Mouse (Mus musculus): ENCODE results near the gene Gm49661. TPM values are rescaled to one million over a fixed set of nuclear protein-coding genes. Genes with fewer than 3 reads are reported as not detected.
A peak's percentile ranks its signal among the peaks of the same experiment; 100 is the strongest.

Gm49661 gene
- polyA plus RNA-seq, 1 experiment from 2014 or later = not detected

- H3K27me3 ChIP-seq = peaks cover 49% of the 10 kb centered on the region
- WGBS = 12% methylated on average over 18 of the region's 18 CpGs
- H3K4me1 ChIP-seq (replicated peaks) = no peaks in the 10 kb centered on the region; the same call in 1 of the 2 replicates
- H3K36me3 ChIP-seq = peaks cover 6% of the 10 kb centered on the region
- no peak overlapping the region for H3K9ac ChIP-seq (replicated peaks)
- no peaks in the 10 kb centered on the region for H3K9me3 ChIP-seq
- no peak for ATAC-seq
- H3K27ac ChIP-seq = no peak overlapping the region
- no peak overlapping the region for H3K4me2 ChIP-seq (replicated peaks)
- H3K4me3 ChIP-seq (replicated peaks) = no peak overlapping the region
Observed at GRCm38 (mm10) chr8:84952612-84953255, 16.5 kb downstream of the Gm49661 start.

- Histone ChIP-seq H3K9me3 (no peaks in the 10 kb centered on the region), H3K9ac (replicated peaks) (no peak overlapping the region), H3K36me3 (no peaks in the 10 kb centered on the region), H3K4me2 (replicated peaks) (no peak overlapping the region), H3K27ac (no peak overlapping the region), H3K4me3 (replicated peaks) (no peak overlapping the region), H3K27me3 (peaks cover 71% of the 10 kb centered on the region), H3K4me1 (replicated peaks) (peaks cover 24% of the 10 kb centered on the region)
- WGBS = 15% methylated on average over 12 of the region's 12 CpGs
- no peak for ATAC-seq
Observed at GRCm38 (mm10) chr8:84949753-84950152, 19.5 kb downstream of the Gm49661 start.

GRCm38 (mm10) chr8:84947241-84947545, 22.0 kb downstream of the Gm49661 start:
- Histone ChIP-seq H3K4me1 (replicated peaks) (peaks cover 34% of the 10 kb centered on the region), H3K4me3 (replicated peaks) (no peak overlapping the region), H3K9me3 (no peaks in the 10 kb centered on the region), H3K9ac (replicated peaks) (no peak overlapping the region), H3K27me3 (peaks cover 76% of the 10 kb centered on the region), H3K4me2 (replicated peaks) (peak overlapping the region; percentile 92), H3K27ac (no peak overlapping the region), H3K36me3 (no peaks in the 10 kb centered on the region)
- no peak for ATAC-seq
- WGBS = 12% methylated on average over 9 of the region's 9 CpGs

GRCm38 (mm10) chr8:84946528-84947240, 22.5 kb downstream of the Gm49661 start, which contains the start of gene Rtbdn:
TSS of gene Rtbdn (plus strand) at chr8:84946991.
- peak within 1 kb of the TSS; percentile 92 for H3K4me2 ChIP-seq (replicated peaks)
- no peaks in the 10 kb centered on the region for H3K36me3 ChIP-seq
- H3K9me3 ChIP-seq = no peaks in the 10 kb centered on the region
- peaks cover 76% of the 10 kb centered on the region for H3K27me3 ChIP-seq
- WGBS = 6% methylated on average over 17 of the region's 17 CpGs
- H3K4me1 ChIP-seq (replicated peaks) = peaks cover 34% of the 10 kb centered on the region
- H3K9ac ChIP-seq (replicated peaks) = peak within 1 kb of the TSS; percentile 76
- H3K4me3 ChIP-seq (replicated peaks) = peak within 1 kb of the TSS; percentile 68
- peak; percentile 25; the same call in 1 of the 2 replicates for ATAC-seq
- H3K27ac ChIP-seq = peak within 1 kb of the TSS; percentile 69

DNA sequence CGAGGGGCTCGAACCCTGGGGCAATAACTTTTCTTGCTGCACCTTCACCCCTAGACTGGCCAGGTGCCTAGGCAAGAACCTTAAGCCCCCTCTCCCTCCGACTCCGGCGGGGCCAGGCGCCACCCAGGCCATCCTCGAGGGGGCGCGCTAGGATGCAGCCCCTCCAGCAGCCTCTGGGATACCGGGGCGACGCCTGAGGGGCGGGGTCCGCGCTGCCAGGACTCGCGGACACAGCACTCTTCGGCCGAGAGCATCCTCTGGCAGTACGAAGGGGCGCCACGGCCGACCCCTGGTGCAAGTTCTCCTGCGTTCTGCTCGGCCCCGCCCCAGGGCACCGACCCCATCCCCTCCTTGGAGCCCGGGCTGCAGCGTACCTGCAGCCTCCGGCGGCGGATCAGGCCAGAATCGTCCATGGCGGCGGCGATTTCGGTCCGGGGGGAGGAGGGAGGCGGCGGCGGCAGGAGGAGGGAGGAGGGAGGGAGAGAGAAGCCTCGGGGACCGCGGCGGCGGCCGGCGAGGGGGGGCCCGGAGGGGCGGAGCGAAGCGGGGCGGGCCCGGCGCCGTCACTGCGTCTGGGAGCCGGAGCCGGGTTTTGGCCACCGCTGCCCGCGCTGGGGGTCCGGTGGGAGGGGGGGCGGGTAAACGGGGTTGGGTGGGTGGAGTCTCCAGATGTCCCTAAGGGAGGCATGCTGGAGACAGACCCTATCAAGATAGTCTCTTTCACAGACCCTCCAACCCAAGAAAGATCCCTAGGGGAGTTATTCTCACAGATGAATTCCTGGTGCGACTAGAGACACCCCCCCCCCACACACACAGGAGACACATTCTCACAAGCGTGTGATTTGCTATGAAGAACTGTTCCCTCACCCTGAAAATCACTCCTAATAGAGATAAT, 23.4 kb downstream of the Gm49661 start:
- Histone ChIP-seq H3K27ac (peak overlapping the region; percentile 69), H3K36me3 (no peaks in the 10 kb centered on the region), H3K9me3 (no peaks in the 10 kb centered on the region), H3K27me3 (peaks cover 72% of the 10 kb centered on the region), H3K4me1 (replicated peaks) (peaks cover 34% of the 10 kb centered on the region), H3K9ac (replicated peaks) (peak overlapping the region; percentile 76), H3K4me2 (replicated peaks) (peak overlapping the region; percentile 92), H3K4me3 (replicated peaks) (peak overlapping the region; percentile 68)
- ATAC-seq = peak; percentile 77
- under 1% methylated on average over 51 of the region's 67 CpGs for WGBS

DNA sequence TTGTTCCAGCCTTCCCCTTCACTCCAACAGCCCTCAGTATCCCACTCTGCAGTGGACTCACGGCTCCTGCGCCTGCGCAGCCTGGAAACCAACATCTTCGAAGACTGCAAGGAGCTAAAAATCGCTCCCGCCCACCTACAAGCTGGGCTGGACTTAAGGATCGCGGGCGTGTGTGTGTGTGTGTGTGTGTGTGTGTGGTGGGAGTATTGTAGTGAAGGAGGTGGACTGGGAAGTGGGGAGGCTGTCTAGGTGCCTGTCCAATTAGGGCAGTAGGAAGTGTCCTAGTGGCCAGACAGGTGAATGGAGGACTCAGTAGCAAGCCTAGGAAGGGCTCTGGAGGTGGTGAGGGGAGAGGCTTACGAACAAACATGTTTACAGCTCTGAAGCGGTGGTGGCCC, 24.0 kb downstream of the Gm49661 start:
- peak; percentile 77 for ATAC-seq
- Histone ChIP-seq H3K4me2 (replicated peaks) (peak overlapping the region; percentile 92), H3K4me3 (replicated peaks) (peak overlapping the region; percentile 68), H3K27me3 (peaks cover 65% of the 10 kb centered on the region), H3K27ac (peak overlapping the region; percentile 69), H3K4me1 (replicated peaks) (peaks cover 34% of the 10 kb centered on the region), H3K9me3 (no peaks in the 10 kb centered on the region), H3K36me3 (no peaks in the 10 kb centered on the region), H3K9ac (replicated peaks) (peak overlapping the region; percentile 76)
- WGBS = 2% methylated on average over 11 of the region's 11 CpGs

- WGBS = 2% methylated on average over 26 of the region's 26 CpGs
- no peak overlapping the region for H3K27ac ChIP-seq
- no peaks in the 10 kb centered on the region for H3K9me3 ChIP-seq
- no peaks in the 10 kb centered on the region for H3K36me3 ChIP-seq
- no peak overlapping the region for H3K9ac ChIP-seq (replicated peaks)
- ATAC-seq = peak; percentile 13; the same call in 1 of the 2 replicates
- peak overlapping the region; percentile 92 for H3K4me2 ChIP-seq (replicated peaks)
- peaks cover 59% of the 10 kb centered on the region for H3K27me3 ChIP-seq
- H3K4me3 ChIP-seq (replicated peaks) = peak overlapping the region; percentile 68
- peaks cover 34% of the 10 kb centered on the region for H3K4me1 ChIP-seq (replicated peaks)
Observed at GRCm38 (mm10) chr8:84944478-84945160, 24.6 kb downstream of the Gm49661 start.

DNA sequence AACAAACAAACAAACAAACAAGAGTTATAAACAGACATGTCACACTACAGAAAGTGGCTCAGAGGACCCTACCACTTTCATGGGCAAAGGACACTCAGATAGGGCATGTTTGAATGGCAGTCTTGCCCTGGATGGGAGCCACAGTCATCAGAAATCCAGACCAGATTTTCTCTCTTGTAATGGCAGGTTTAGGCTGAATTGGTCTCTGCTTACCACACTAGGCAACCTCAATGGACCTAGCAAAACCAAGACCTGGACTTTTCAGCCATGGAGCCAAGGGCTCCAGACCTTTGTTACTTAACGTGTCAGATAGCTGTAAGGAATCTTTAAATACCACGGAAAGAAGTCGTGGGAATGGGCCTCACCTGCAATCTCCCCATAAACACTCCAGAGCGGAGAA, 25.5 kb downstream of the Gm49661 start:
- WGBS = 21% methylated on average over 4 of the region's 4 CpGs
- Histone ChIP-seq H3K4me3 (replicated peaks) (no peak overlapping the region), H3K4me1 (replicated peaks) (peaks cover 34% of the 10 kb centered on the region), H3K27me3 (peaks cover 55% of the 10 kb centered on the region), H3K27ac (no peak overlapping the region), H3K9me3 (no peaks in the 10 kb centered on the region), H3K9ac (replicated peaks) (no peak overlapping the region), H3K36me3 (no peaks in the 10 kb centered on the region), H3K4me2 (replicated peaks) (no peak overlapping the region)
- ATAC-seq = no peak

- Histone ChIP-seq H3K27me3 (peaks cover 23% of the 10 kb centered on the region), H3K27ac (peak overlapping the region; percentile 97), H3K4me2 (replicated peaks) (peak overlapping the region; percentile 73), H3K4me1 (replicated peaks) (peaks cover 38% of the 10 kb centered on the region), H3K4me3 (replicated peaks) (peak overlapping the region; percentile 89), H3K36me3 (peaks cover 6% of the 10 kb centered on the region), H3K9me3 (no peaks in the 10 kb centered on the region), H3K9ac (replicated peaks) (peak overlapping the region; percentile 98)
- WGBS = 69% methylated on average over 13 of the region's 13 CpGs
- no peak for ATAC-seq
Observed at GRCm38 (mm10) chr8:84937620-84938485, 31.4 kb downstream of the Gm49661 start.

DNA sequence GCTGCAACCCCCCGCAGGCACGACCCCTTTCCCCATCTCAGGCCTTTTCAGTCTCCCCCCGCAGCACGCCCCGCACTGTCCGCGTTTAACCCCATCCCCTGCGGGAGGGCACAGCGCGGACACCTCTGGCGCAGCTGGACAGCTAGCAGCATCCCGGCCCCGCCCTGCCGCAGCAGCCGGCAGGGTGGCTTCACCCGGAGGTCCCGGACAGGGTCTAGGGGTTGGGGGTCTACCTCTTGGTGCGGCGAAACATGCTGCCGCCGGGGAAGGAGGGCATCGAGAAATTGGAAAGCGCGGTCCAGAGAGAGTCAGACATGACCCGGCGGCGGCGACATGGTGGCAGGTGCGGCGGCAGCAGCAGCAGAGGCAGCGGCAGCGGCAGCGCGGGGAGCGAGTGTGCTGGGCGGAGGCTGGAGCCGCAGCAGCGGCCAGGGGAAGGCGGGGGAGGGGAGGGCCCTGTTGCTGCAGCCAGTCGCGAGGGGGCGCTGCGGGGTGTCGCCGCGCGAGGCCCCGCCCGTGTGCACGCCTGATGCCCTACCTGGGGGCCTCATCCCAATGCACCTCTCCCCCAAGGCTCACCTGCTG, 32.2 kb downstream of the Gm49661 start, which contains the start of gene Mast1:
Mast1 (minus strand) TSS at position 398 of the 585 bp plus-strand sequence.
- peak within 1 kb of the TSS; percentile 73 for H3K4me2 ChIP-seq (replicated peaks)
- under 1% methylated on average over 49 of the region's 50 CpGs for WGBS

More for the DNA sequence above, 32.2 kb downstream of the Gm49661 start, which contains the start of gene Mast1:
- H3K36me3 ChIP-seq = peaks cover 14% of the 10 kb centered on the region
- H3K9me3 ChIP-seq = no peaks in the 10 kb centered on the region
- H3K27me3 ChIP-seq = peaks cover 24% of the 10 kb centered on the region
- peaks cover 38% of the 10 kb centered on the region for H3K4me1 ChIP-seq (replicated peaks)
- peak within 1 kb of the TSS; percentile 89 for H3K4me3 ChIP-seq (replicated peaks)
- ATAC-seq = peak; percentile 73
- peak within 1 kb of the TSS; percentile 98 for H3K9ac ChIP-seq (replicated peaks)
- H3K27ac ChIP-seq = peak within 1 kb of the TSS; percentile 97
